Mouse (Mus musculus) kidney, postnatal 0 days (tissue): ENCODE results near the gene Lhx2. TPM values are rescaled to one million over a fixed set of nuclear protein-coding genes. Genes with fewer than 3 reads are reported as not detected.
A peak's percentile ranks its signal among the peaks of the same experiment; 100 is the strongest.

Experiments used
- ATAC-seq: fragments of 200-750 bp; cut with Nextera tagmentation; replicated peaks from 2 replicates; pipeline ENCODE4 v1.8.0; 2017; ENCODE audit warnings: low read depth, moderate number of reproducible peaks, moderate TSS enrichment, moderate library complexity; ENCODE audit not compliant: low FRiP score
- DNase-seq: peaks from one replicate; pipeline ENCODE4 v3.0.0-alpha.2; 2016; ENCODE audit warnings: low spot score
- H3K27ac ChIP-seq: fragments of 300-500 bp; sonication (generic); 2 replicates; pipeline ENCODE4 v1.5.1; 2014; ENCODE audit warnings: mild to moderate bottlenecking
- H3K27me3 ChIP-seq: fragments of 300-500 bp; sonication (generic); 2 replicates; pipeline ENCODE4 v1.6.1; 2014; ENCODE audit warnings: low read length, mixed read lengths; ENCODE audit not compliant: insufficient read depth
- H3K36me3 ChIP-seq: fragments of 300-500 bp; sonication (generic); 2 replicates; pipeline ENCODE4 v1.6.1; 2014; ENCODE audit warnings: low read length, mixed read lengths; ENCODE audit not compliant: insufficient read depth
- H3K4me1 ChIP-seq: fragments of 300-500 bp; sonication (generic); replicated peaks from 2 replicates; pipeline ENCODE4 v1.6.1; 2014; ENCODE audit warnings: antibody characterized with exemption, low read length, mixed read lengths; ENCODE audit not compliant: insufficient read depth
- H3K4me2 ChIP-seq: fragments of 300-500 bp; sonication (generic); 2 replicates; pipeline ENCODE4 v1.6.1; 2014; ENCODE audit warnings: mild to moderate bottlenecking, low read length, moderate library complexity, mixed read lengths
- H3K4me3 ChIP-seq: fragments of 300-500 bp; sonication (generic); replicated peaks from 2 replicates; pipeline ENCODE4 v1.5.1; 2014; ENCODE audit warnings: low read depth, low read length
- H3K9ac ChIP-seq: fragments of 300-500 bp; sonication (generic); 2 replicates; pipeline ENCODE4 v1.6.1; 2014; ENCODE audit warnings: low read depth, low read length
- H3K9me3 ChIP-seq: fragments of 300-500 bp; sonication (generic); replicated peaks from 2 replicates; pipeline ENCODE4 v1.6.1; 2016; ENCODE audit warnings: low read length, inconsistent platforms, mixed read lengths
- CTCF ChIP-seq: IDR thresholded peaks from 2 replicates; pipeline ENCODE4 v1.5.1; 2016; ENCODE audit warnings: antibody characterized with exemption, low read depth, mild to moderate bottlenecking, moderate library complexity
- WGBS: fragments of 180-500 bp; shearing (Covaris S2); extraction: QIAGEN DNeasy Blood & Tissue Kit; methylation state at CpG from one replicate; pipeline ENCODE4 v1.1.7; 2014; 5-methylcytosine and 5-hydroxymethylcytosine counted together
- polyA plus RNA-seq: library from polyadenylated mRNA; unstranded; fragments of >200 nt; fragmentation: Nextera tagmentation; extraction: Ambion mirVana; gene quantifications from 2 replicates; pipeline ENCODE4 v1.2.1, GENCODE M21; 2015

Gene Lhx2
- polyA plus RNA-seq, 1 experiment from 2014 or later = 0.07 TPM

GRCm38 (mm10) chr2:38337091-38337640 is 1.9 kb upstream of the Lhx2 start:
- WGBS = 7% methylated on average over 6 of the region's 6 CpGs
- H3K9me3 ChIP-seq = no peaks in the 10 kb centered on the region
- ATAC-seq (no peak), DNase-seq (no peak)
- H3K36me3 ChIP-seq = no peaks in the 10 kb centered on the region
- no peak for TF ChIP-seq CTCF
- no peak overlapping the region for H3K4me3 ChIP-seq
- no peak overlapping the region for H3K9ac ChIP-seq
- H3K4me1 ChIP-seq = peaks cover 10% of the 10 kb centered on the region; the same call in 1 of the 2 replicates
- no peak overlapping the region for H3K27ac ChIP-seq
- H3K27me3 ChIP-seq = peaks cover 60% of the 10 kb centered on the region
- no peak overlapping the region for H3K4me2 ChIP-seq

- no peak for DNase-seq
- no peak overlapping the region for H3K4me3 ChIP-seq
- ATAC-seq = no peak
- H3K4me2 ChIP-seq = no peak overlapping the region
- no peak overlapping the region for H3K9ac ChIP-seq
- H3K27me3 ChIP-seq = peaks cover 65% of the 10 kb centered on the region
- H3K27ac ChIP-seq = no peak overlapping the region
- H3K9me3 ChIP-seq = no peaks in the 10 kb centered on the region
- no peaks in the 10 kb centered on the region for H3K36me3 ChIP-seq
- WGBS = 14% methylated on average over 5 of the region's 5 CpGs
- no peak for TF ChIP-seq CTCF
- H3K4me1 ChIP-seq = peaks cover 10% of the 10 kb centered on the region; the same call in 1 of the 2 replicates
These were observed 1.4 kb upstream of the Lhx2 start for GRCm38 (mm10) chr2:38337681-38338080.

GRCm38 (mm10) chr2:38338348-38338932 is 641 bp upstream of the Lhx2 start:
- DNase-seq = no peak
- TF ChIP-seq CTCF = no peak
- 8% methylated on average over 5 of the region's 5 CpGs for WGBS

DNA sequence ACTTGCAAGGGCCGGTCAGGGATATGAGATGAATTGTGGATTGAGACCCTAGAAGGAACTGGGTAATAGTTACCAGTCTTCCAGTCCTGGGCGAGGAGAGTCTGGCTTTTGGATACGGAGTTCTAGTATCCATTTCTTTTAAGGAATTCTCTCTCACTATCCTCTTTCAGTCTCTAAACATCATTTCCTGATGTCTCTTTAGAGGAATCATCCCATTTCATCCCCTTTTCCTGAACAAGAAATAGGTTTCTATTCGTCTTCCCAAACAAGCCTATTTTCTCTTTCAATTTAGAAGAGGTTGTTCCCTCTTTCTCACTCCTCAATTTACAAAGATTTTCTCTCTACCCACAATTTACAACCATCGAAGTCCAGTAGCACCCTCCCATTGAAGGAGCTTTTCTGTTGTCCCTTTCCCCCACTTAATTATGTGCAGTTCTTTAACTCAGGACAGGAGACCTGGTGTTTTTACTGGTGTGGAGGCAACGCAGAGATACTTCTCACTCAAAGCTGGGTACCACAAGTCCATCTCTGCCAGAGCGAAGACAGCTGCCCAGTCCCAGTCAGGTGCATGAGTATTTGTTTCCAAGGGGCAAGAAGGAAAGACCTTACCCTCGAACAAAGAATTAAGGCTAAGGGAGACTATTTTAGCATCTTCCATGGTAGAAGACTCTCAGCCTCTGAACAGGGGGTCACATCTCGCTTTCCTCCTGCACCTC is 987 bp downstream of the Lhx2 start:
- Histone ChIP-seq H3K4me2 (peak overlapping the region; percentile 83), H3K4me1 (peaks cover 10% of the 10 kb centered on the region; the same call in 1 of the 2 replicates), H3K27ac (no peak overlapping the region), H3K9ac (0 out of 2 replicates have a peak overlapping the region, but pooled peaks have one; percentile 23), H3K9me3 (no peaks in the 10 kb centered on the region), H3K4me3 (peak overlapping the region; percentile 40), H3K36me3 (no peaks in the 10 kb centered on the region), H3K27me3 (peaks cover 85% of the 10 kb centered on the region)
- ATAC-seq (no peak), DNase-seq (no peak)
- 3% methylated on average over 9 of the region's 9 CpGs for WGBS
- no peak for TF ChIP-seq CTCF

More at GRCm38 (mm10) chr2:38338348-38338932, 641 bp upstream of the Lhx2 start:
- H3K4me1 ChIP-seq = peaks cover 10% of the 10 kb centered on the region; the same call in 1 of the 2 replicates
- no peaks in the 10 kb centered on the region for H3K36me3 ChIP-seq
- H3K4me2 ChIP-seq = peak overlapping the region; percentile 83
- no peak for ATAC-seq
- no peaks in the 10 kb centered on the region for H3K9me3 ChIP-seq
- H3K27ac ChIP-seq = no peak overlapping the region
- H3K9ac ChIP-seq = no peak overlapping the region
- no peak overlapping the region for H3K4me3 ChIP-seq
- peaks cover 72% of the 10 kb centered on the region for H3K27me3 ChIP-seq

- 1% methylated on average over 10 of the region's 10 CpGs for WGBS
- ATAC-seq = no peak
- no peak for DNase-seq
These were observed 1.6 kb downstream of the Lhx2 start for GRCm38 (mm10) chr2:38340626-38341200.

GRCm38 (mm10) chr2:38343573-38343972 is 4.5 kb downstream of the Lhx2 start:
- WGBS = 23% methylated on average over 1 of the region's 1 CpGs
- TF ChIP-seq CTCF = no peak
- Histone ChIP-seq H3K9me3 (no peaks in the 10 kb centered on the region), H3K9ac (no peak overlapping the region), H3K27ac (no peak overlapping the region), H3K4me3 (no peak overlapping the region), H3K4me2 (no peak overlapping the region), H3K4me1 (peaks cover 16% of the 10 kb centered on the region; the same call in 1 of the 2 replicates), H3K27me3 (peaks cover 93% of the 10 kb centered on the region), H3K36me3 (no peaks in the 10 kb centered on the region)
- ATAC-seq (no peak), DNase-seq (no peak)

More at GRCm38 (mm10) chr2:38340626-38341200, 1.6 kb downstream of the Lhx2 start:
- Histone ChIP-seq H3K9me3 (no peaks in the 10 kb centered on the region), H3K4me1 (peaks cover 10% of the 10 kb centered on the region; the same call in 1 of the 2 replicates), H3K4me3 (no peak overlapping the region), H3K4me2 (no peak overlapping the region), H3K36me3 (no peaks in the 10 kb centered on the region), H3K27ac (no peak overlapping the region), H3K9ac (no peak overlapping the region), H3K27me3 (peaks cover 85% of the 10 kb centered on the region)
- TF ChIP-seq CTCF = no peak
